In the genomic region with DNA sequence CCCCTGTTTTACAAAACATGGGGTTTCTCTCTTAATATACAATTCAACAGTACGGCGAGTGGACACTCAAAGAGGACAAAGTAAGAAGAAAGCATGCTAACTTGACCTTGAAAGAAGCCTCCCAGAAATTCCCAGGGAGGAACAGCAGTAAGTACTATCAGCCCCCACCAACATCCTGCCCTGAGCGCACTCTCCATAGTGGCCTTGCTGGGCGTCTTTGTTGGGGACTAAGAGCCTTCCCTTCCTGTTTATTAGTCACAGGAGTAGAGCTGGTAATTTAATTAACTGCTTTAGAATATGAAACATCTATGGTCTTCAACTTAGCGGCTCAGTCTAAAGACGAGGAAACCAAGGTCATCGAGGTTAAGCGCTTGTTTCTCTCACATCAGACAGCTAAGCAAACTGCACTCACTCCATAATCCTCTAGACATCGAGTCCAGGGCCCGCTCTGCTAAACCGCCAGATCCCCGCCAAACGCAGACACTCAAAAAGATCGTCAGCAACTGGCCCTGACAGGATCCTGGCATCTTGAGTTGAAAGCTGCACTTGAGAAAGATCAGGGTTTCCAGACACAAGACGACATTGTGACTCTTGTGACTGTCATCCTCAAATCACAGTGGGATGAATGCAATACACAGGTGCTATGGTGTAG, we compare ENCODE assay signal across 13 mouse cellular contexts. TPM values are rescaled to one million over a fixed set of nuclear protein-coding genes. Genes with fewer than 3 reads are reported as not detected.
DNase-seq lines count a peak whose midpoint lies in the region; ATAC-seq lines count a peak whose summit lies in the region.
"Had no signal": no experiment of that assay in that cellular context is flagged by ENCODE, and none has a peak within 500 bp of the region (broad histone marks: within the 10 kb centered on the region; RNA-seq: fewer than 3 reads in every experiment).

No protein-coding gene starts in this region.

- peaks cover 27% of the 10 kb centered on the region for H3K4me1 ChIP-seq in heart, embryonic 13.5 days

- no peaks in the 10 kb centered on the region for H3K27me3 ChIP-seq in heart, embryonic 13.5 days (replicated peaks)

- H3K4me2 ChIP-seq in heart, embryonic 13.5 days: 0 out of 2 replicates have a peak overlapping the region, but pooled peaks have one; percentile 1
- H3K4me2 ChIP-seq: limb, embryonic 12.5 days had no signal

- ATAC-seq in heart, embryonic 13.5 days (ENCODE audit: extremely low read depth, insufficient number of reproducible peaks, low FRiP score, low TSS enrichment): no peak
- ATAC-seq: liver, postnatal 0 days had no signal

- H3K9me3 ChIP-seq in heart, embryonic 13.5 days: no peaks in the 10 kb centered on the region
- H3K9me3 ChIP-seq: limb, embryonic 12.5 days had no signal

- H3K4me3 ChIP-seq in heart, embryonic 13.5 days: no peak overlapping the region
- H3K4me3 ChIP-seq: limb, embryonic 12.5 days had no signal

- peak overlapping the region; percentile 59 for H3K27ac ChIP-seq in heart, embryonic 13.5 days (replicated peaks)
- H3K27ac ChIP-seq: limb, embryonic 12.5 days had no signal

- H3K36me3 ChIP-seq in heart, embryonic 13.5 days: no peaks in the 10 kb centered on the region
- H3K36me3 ChIP-seq: limb, embryonic 12.5 days had no signal

- WGBS in heart, embryonic 13.5 days: 31% methylated on average over 15 of the region's 15 CpGs

- H3K9ac ChIP-seq in heart, embryonic 13.5 days: no peak overlapping the region; the same call in 1 of the 2 replicates
- H3K9ac ChIP-seq: limb, embryonic 12.5 days; liver, postnatal 0 days had no signal

- peak; percentile 53 for DNase-seq in embryo, embryonic 10.5 days (ENCODE audit: low spot score)
- no peak for DNase-seq in embryo, embryonic 11 days
- peak; percentile 45 to 64 for DNase-seq in kidney, postnatal 4 days
- DNase-seq in kidney, adult 11 months: no peak
- DNase-seq in lung, postnatal 36 days: peak; percentile 35
- DNase-seq in adrenal gland, adult 2 months: no peak
- DNase-seq in frontal cortex, adult 2 months (ENCODE audit: extremely low spot score in 1 of 2, low spot score in 1 of 2): no peak
- DNase-seq: cerebellum, adult 9-10 months; kidney, adult 2 months; liver, postnatal 0 days; right cerebral cortex, postnatal 25 days had no signal

RNA-seq across cellular contexts. Expression of a gene that starts 50.3 kb away (rescaled TPM):
- 35.7 and 38.5 TPM in 2 replicates for polyA plus RNA-seq in heart, embryonic 13.5 days (2015; fragmentation: Nextera tagmentation; extraction: Ambion mirVana)
- total RNA-seq in adrenal gland, adult 2 months (2021): 10 to 100 TPM; 33.6 to 39.9 TPM
- 15.8 and 20.5 TPM in 2 replicates for polyA plus RNA-seq in adrenal gland, adult 2 months (2012; rRNA removed)
- 54.2 and 56.0 TPM in 2 replicates for polyA plus RNA-seq in frontal cortex, adult 2 months (2012; rRNA removed)

Comparison
In these comparisons a context has a peak if more than half of its experiments do, and no peak if none do; other contexts are left out.
1. DNase-seq: peak in embryo, embryonic 10.5 days (single experiment), kidney, postnatal 4 days (2 of 2) and lung, postnatal 36 days (single experiment); none in embryo, embryonic 11 days (single experiment), kidney, adult 11 months (single experiment), adrenal gland, adult 2 months (single experiment) and frontal cortex, adult 2 months (0 of 2).